Mouse (Mus musculus) kidney, adult 2 months (tissue): ENCODE data around the gene Serpina6.

Source experiments
- CTCF ChIP-seq: fragments of 200-500 bp; conservative IDR thresholded peaks from 2 replicates; pipeline ENCODE4 v1.5.1; 2011; ENCODE audit warnings: low read depth, mild to moderate bottlenecking, control low read depth, low read length, moderate library complexity, mixed read lengths; ENCODE audit not compliant: insufficient read depth, insufficient read length
- POLR2A ChIP-seq: fragments of 200-500 bp; IDR thresholded peaks from one replicate; pipeline ENCODE4 v1.6.1; 2011; ENCODE audit warnings: low read depth, low read length, control low read depth

DNA sequence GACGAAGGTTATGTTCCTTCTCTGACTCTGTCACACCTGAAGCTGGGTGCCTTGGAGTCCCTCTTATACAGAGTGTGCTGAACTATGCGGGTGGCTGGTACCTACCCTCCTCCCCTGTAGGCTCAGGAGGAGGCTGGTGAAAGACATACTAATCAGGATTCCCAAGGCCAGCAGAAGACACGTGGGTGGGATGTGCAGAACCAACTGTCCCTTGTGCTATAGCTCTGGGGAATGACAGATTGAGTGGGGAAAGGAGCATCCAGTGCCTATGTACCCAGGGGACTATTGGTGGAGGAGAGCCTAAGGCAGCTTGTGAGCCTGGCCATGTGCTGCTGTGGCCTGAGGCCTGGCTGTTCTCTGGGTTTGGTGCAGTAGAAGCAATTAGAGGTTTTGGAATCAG lies 29.0 kb upstream of the Serpina6 start:
- TF ChIP-seq CTCF, result no peak
- TF ChIP-seq POLR2A, result no peak
